Mouse (Mus musculus): ENCODE data around the gene Ube2g2. TPM values are rescaled to one million over a fixed set of nuclear protein-coding genes. Genes with fewer than 3 reads are reported as not detected.
A peak's percentile ranks its signal among the peaks of the same experiment; 100 is the strongest.

Ube2g2 gene
- total RNA-seq, 2 experiments from 2014 or later, result 66.7 to 68.4 TPM

- intact Hi-C loops (cut with DNase I), result no loop called here
- DNase-seq (ENCODE audit: low spot score), result no peak
Measured at GRCm38 (mm10) chr10:77634016-77634415, 11.9 kb downstream of the Ube2g2 start.

- DNase-seq (ENCODE audit: low spot score), result no peak
- intact Hi-C loops (cut with DNase I), result no loop called here
Measured at GRCm38 (mm10) chr10:77634452-77635231, 12.6 kb downstream of the Ube2g2 start.

GRCm38 (mm10) chr10:77636234-77636922 is 14.3 kb downstream of the Ube2g2 start:
- intact Hi-C loops (cut with DNase I), result no loop called here
- DNase-seq (ENCODE audit: low spot score), result no peak

GRCm38 (mm10) chr10:77638956-77639355 is 16.9 kb downstream of the Ube2g2 start:
- intact Hi-C loops (cut with DNase I), result no loop called here
- no peak for DNase-seq (ENCODE audit: low spot score)

- no peak for DNase-seq (ENCODE audit: low spot score)
- intact Hi-C loops (cut with DNase I), result no loop called here
Measured at GRCm38 (mm10) chr10:77643160-77643559, 21.1 kb downstream of the Ube2g2 start.

- intact Hi-C loops (cut with DNase I), result no loop called here
- no peak for DNase-seq (ENCODE audit: low spot score)
Measured at GRCm38 (mm10) chr10:77645571-77645970, 23.5 kb downstream of the Ube2g2 start.

GRCm38 (mm10) chr10:77647461-77647860 is 25.4 kb downstream of the Ube2g2 start:
- no peak for DNase-seq (ENCODE audit: low spot score)
- intact Hi-C loops (cut with DNase I), result no loop called here

GRCm38 (mm10) chr10:77647901-77648300 is 25.8 kb downstream of the Ube2g2 start:
- intact Hi-C loops (cut with DNase I), result no loop called here
- DNase-seq (ENCODE audit: low spot score), result no peak

GRCm38 (mm10) chr10:77652046-77652445 is 30.0 kb downstream of the Ube2g2 start:
- intact Hi-C loops (cut with DNase I), result no loop called here

GRCm38 (mm10) chr10:77658286-77658994 is 36.4 kb downstream of the Ube2g2 start:
- DNase-seq (ENCODE audit: low spot score), result peak; percentile 24
- intact Hi-C loops (cut with DNase I), result no loop called here

More at GRCm38 (mm10) chr10:77652046-77652445, 30.0 kb downstream of the Ube2g2 start:
- DNase-seq (ENCODE audit: low spot score), result no peak

- no peak for DNase-seq (ENCODE audit: low spot score)
- intact Hi-C loops (cut with DNase I), result no loop called here
Measured at GRCm38 (mm10) chr10:77663949-77664665, 42.0 kb downstream of the Ube2g2 start.

- intact Hi-C loops (cut with DNase I), result no loop called here
- no peak for DNase-seq (ENCODE audit: low spot score)
Measured at GRCm38 (mm10) chr10:77666342-77666741, 44.3 kb downstream of the Ube2g2 start.

- no peak for DNase-seq (ENCODE audit: low spot score)
- intact Hi-C loops (cut with DNase I), result no loop called here
Measured at GRCm38 (mm10) chr10:77667402-77667801, 45.3 kb downstream of the Ube2g2 start.

GRCm38 (mm10) chr10:77670710-77671109 is 48.6 kb downstream of the Ube2g2 start:
- intact Hi-C loops (cut with DNase I), result no loop called here

GRCm38 (mm10) chr10:77671519-77671918 is 49.4 kb downstream of the Ube2g2 start:
- intact Hi-C loops (cut with DNase I), result no loop called here
- DNase-seq (ENCODE audit: low spot score), result no peak

More at GRCm38 (mm10) chr10:77670710-77671109, 48.6 kb downstream of the Ube2g2 start:
- no peak for DNase-seq (ENCODE audit: low spot score)

- no peak for DNase-seq (ENCODE audit: low spot score)
- intact Hi-C loops (cut with DNase I), result no loop called here
Measured at GRCm38 (mm10) chr10:77673765-77674164, 51.7 kb downstream of the Ube2g2 start.

GRCm38 (mm10) chr10:77677562-77677961 is 55.5 kb downstream of the Ube2g2 start:
- no peak for DNase-seq (ENCODE audit: low spot score)
- intact Hi-C loops (cut with DNase I), result no loop called here

GRCm38 (mm10) chr10:77682994-77683393 is 60.9 kb downstream of the Ube2g2 start:
- DNase-seq (ENCODE audit: low spot score), result no peak
- intact Hi-C loops (cut with DNase I), result no loop called here

- intact Hi-C loops (cut with DNase I), result no loop called here
- DNase-seq (ENCODE audit: low spot score), result no peak
Measured at GRCm38 (mm10) chr10:77684181-77684580, 62.1 kb downstream of the Ube2g2 start.
